Mouse (Mus musculus) left cerebral cortex, postnatal 14 days (tissue): ENCODE measurements at regions not wholly inside any gene's neighbourhood (a gene's known extent, or its start where the extent isn't known, plus 50 kb on each side); places are given as distances from the start of the nearest gene placed in this dataset.
"Not testable (repeated sequence)": the region's sequence is repeated elsewhere in the genome, so short reads cannot be mapped to it uniquely, and the experiment has no call there.

Source experiments
- DNase-seq, 2 experiments: peaks; one replicate each; pipeline ENCODE4 v3.0.0; 2021 to 2022; ENCODE audit warnings: low spot score in 2 of 2, mixed read lengths in 1 of 2
- intact Hi-C: fragments of 180-260 bp; cut with DNase I; formaldehyde crosslinking; loops from one replicate; pipeline ENCODE4 v1.15.1; 2025

- intact Hi-C loops, result no loop called here
- no peak for DNase-seq
Observed at GRCm38 (mm10) chr7:137522450-137522849, 85.0 kb downstream of the Glrx3 start.

DNA sequence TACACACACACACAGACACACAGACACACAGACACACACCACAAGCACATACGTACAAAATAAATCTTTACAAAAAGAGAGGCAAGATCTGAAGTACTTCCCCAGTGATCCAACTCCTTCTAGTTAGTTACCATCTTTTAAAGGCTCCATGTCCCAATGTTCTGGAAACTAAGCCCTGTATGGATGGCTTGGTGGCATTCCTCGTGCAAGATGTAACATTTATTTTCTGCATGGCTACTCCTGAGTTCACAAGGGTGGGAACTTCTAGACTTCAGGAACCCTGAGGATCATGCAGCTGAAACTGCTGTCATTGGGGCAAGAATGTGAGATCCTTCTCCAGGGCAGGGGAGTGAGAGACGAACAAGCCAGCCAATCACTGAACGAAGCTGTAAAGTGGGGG lies 96.1 kb downstream of the Glrx3 start:
- intact Hi-C loops, result no loop called here
- DNase-seq, result no peak

- peak; percentile 53 to 75 for DNase-seq
- intact Hi-C loops, result no loop called here
Observed at GRCm38 (mm10) chr7:137549991-137550390, 112.6 kb downstream of the Glrx3 start.

- intact Hi-C loops, result no loop called here
- no peak for DNase-seq
Observed at GRCm38 (mm10) chr7:137552551-137553198, 115.3 kb downstream of the Glrx3 start.

DNA sequence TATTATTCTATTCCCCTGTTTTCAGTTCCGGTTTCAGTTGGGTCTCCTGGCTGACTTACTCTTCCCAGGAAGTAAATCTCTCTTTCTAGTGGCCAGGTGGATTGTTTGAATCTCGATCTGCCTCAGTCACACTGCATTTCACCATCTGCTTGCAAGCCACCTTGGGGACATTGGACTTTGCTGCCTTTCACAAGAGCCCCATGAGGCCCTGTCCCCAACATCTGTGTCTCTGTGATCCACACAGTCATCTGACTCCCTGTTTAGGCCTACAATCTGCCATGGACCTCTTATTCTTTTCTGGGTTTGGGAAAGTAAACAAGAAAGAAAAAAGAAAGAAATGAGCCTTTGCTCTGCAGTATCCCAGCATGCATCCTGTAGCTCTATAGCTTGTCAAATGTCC lies 118.1 kb downstream of the Glrx3 start:
- intact Hi-C loops, result no loop called here

GRCm38 (mm10) chr7:137557439-137557838 lies 120.0 kb downstream of the Glrx3 start:
- intact Hi-C loops, result no loop called here
- DNase-seq, result no peak

More for the DNA sequence above, 118.1 kb downstream of the Glrx3 start:
- DNase-seq, result no peak

DNA sequence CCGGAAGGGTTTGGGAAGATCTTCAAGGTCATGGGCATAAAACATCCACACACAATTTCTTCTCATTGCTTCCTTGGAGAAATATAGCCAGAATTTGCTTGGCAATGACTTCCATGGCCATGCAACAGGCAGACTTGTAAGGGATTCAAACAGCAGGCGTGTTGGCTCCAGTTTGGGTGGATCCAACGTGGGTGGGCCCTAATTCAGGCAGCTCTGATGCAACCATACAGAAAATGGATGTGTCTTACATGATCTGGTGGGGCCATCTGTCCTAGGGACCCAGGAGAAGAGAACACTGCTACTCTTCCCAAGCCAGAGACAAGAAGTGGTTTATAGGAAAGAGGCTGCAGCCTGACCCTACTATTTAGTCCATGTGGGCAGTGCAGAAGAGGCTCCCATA lies 121.5 kb downstream of the Glrx3 start:
- peak; percentile 8 to 65 for DNase-seq
- intact Hi-C loops, result no loop called here

GRCm38 (mm10) chr7:137570199-137570598 lies 132.8 kb downstream of the Glrx3 start:
- intact Hi-C loops, result no loop called here
- no peak for DNase-seq

GRCm38 (mm10) chr7:137575491-137575890 lies 138.1 kb downstream of the Glrx3 start:
- no peak for DNase-seq
- intact Hi-C loops, result no loop called here

GRCm38 (mm10) chr7:137576251-137576650 lies 138.8 kb downstream of the Glrx3 start:
- no peak for DNase-seq
- intact Hi-C loops, result no loop called here

DNA sequence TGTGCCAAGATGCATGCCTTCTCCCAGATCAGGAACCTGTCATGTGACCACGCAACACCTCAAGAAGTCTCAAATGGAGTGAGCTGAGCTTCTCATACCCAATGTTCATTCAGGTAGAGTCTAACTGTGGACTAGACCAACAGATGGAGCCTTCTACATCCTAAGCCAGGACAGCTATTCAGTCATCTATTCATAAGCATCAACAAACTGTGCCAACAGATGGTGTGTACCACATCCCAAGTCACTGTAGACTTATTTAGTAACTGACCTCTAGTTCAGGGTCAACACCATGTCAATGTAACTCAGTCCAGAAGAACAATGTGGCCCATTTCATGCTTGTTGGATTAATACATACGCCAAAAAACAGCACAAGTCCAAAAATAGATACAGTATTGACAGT lies 146.1 kb downstream of the Glrx3 start:
- intact Hi-C loops, result no loop called here
- DNase-seq, result no peak

DNA sequence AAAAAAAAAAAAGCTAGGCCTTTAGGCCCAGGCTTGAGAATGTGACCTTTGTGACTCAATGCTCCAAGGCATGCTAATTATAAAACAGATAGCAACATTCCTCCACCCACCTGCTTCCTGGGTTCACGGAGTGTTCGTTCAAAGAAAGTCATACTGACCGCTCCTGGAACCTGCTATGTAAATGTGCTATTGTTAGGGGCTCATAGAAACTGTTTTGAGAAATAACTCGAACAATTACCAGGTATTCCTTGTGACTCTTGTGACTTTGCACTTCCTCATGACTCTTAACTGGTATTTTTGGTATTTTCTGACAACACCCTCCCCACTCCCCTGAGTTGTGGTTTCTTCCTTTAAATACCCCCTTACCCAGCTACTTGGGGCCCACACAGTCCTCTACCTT lies 147.5 kb downstream of the Glrx3 start:
- intact Hi-C loops, DNase-seq: not testable (repeated sequence)

DNA sequence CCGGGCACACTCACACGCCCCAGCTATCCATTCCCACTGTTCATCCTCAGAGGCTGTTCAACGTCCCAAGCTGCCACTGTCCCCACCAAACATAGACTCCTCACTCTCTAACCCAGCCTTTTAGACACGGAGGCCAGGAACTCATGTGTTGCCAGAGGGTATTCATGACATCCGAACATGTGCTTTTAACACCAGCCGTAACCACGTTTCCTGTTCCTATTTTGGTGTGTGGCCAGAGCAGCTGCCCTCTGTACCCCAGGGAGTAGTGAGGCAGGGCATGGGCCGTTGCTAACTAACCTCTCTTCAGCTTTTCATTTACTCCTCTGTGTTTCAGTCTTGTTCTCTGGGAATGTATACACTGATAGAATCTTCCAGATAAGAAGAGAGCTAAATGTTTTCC lies 156.2 kb downstream of the Glrx3 start:
- intact Hi-C loops, result no loop called here
- no peak for DNase-seq

DNA sequence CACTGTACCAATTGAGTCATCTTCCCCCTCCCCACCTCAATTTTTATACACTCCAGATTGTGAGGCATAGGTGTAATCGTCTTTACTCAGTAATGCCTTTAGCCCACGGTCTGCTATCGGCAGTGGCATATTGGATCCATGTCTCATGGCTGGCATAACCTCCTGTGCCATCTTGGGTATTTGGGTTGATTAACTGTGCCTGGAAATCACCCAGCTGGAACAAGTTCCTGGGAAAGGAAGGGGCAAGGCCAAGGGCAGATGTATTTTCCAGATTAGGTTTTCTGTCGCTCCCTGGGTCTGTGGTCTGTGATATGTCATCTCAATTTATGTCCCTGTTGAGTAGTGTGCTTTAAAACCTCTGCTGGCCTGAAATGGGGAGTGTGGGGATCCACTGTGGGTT lies 158.2 kb downstream of the Glrx3 start:
- intact Hi-C loops, result no loop called here
- DNase-seq, result no peak

GRCm38 (mm10) chr7:137596161-137596560 lies 158.7 kb downstream of the Glrx3 start:
- DNase-seq, result no peak
- intact Hi-C loops, result no loop called here

DNA sequence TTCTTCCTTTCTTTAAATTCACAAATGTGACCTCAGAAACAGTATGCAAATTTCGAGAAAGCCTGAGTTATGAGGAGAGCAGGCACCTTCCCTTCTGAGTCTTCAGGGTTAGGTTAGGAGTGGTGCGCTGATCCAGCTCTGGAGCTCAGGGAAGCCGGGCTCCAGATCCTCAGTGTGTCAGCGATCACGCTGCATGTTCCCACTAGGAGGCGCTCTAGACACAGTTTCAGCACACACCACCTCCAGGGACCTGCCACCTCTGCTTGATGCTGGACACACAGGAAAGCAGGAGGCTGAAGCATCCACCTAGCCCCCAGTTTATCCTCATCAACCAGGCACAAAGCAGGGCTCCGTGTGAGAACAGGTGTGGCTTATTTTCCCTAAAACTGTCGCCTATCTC lies 165.6 kb downstream of the Glrx3 start:
- DNase-seq, result peak; percentile 75 to 84
- intact Hi-C loops, result loop anchor here (5.0 to 10.0 kb wide), 4 partner anchors 179 to 1232 kb away; no protein-coding TSS in a partner anchor

DNA sequence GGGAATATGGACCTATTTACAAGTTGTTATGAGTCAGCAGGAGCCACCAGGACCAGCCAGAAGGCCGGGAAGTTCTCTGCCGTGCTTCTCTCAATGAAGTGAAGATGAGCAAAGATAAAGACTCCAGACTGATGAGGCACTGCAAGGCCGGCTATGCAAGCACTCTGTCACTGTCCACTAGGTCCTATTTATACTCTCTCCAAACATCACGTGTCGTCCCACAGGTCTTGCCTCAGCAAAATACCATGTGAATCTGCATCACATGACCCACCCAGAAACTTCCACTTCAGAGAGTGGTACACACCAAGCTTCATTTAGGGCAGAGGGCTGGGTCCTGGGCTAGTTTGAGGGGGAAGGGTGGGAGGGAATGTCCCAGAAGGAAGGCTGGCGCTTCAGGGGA lies 172.3 kb downstream of the Glrx3 start:
- intact Hi-C loops, result loop anchor here (10.0 kb wide), 2 partner anchors 815 to 1225 kb away; no protein-coding TSS in a partner anchor
- no peak for DNase-seq

GRCm38 (mm10) chr7:137611363-137611762 lies 173.9 kb downstream of the Glrx3 start:
- intact Hi-C loops, result no loop called here

DNA sequence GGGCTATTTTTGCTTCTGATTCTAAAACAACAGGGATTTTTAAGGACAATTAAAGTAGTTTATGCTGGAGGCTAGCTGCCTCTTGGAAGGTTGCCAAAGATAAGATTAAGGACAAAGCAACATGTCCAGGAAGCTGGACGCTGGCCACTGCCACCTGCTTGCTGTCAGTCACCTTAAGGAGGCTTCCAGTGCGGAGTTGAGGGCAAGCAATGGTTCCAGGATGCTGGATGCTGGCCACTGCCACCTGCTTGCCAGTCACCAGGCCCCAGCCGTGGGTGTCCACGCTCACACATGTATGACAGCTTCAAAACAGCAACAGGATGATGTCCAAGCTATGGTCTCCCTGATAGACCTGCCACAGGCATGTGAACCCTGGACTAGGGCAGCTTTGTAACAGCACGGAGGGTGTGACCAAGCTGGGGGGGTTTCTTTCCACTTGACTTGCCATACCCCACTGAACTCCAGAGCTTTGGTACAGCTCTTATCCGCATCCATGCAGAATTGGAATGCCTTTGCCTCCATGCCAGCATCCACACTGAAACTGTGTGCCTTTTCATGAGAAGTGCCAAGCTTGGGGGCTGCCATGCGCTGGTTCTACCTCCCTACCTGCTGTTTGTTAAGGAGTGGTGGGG lies 174.6 kb downstream of the Glrx3 start:
- intact Hi-C loops, result no loop called here
- DNase-seq, result no peak

More at GRCm38 (mm10) chr7:137611363-137611762, 173.9 kb downstream of the Glrx3 start:
- no peak for DNase-seq

GRCm38 (mm10) chr7:137618406-137619133 lies 181.2 kb downstream of the Glrx3 start:
- intact Hi-C loops, result no loop called here

More at GRCm38 (mm10) chr7:137618406-137619133, 181.2 kb downstream of the Glrx3 start:
- DNase-seq, result peak in 1 of 2 experiments; percentile 26
